Mouse (Mus musculus) ES-E14 (cell line): ENCODE data around the gene Tubb3. TPM values are rescaled to one million over a fixed set of nuclear protein-coding genes. Genes with fewer than 3 reads are reported as not detected.

Source experiments
- DNase-seq: peaks from one replicate; pipeline ENCODE4 v3.0.0-alpha.2; 2013; ENCODE audit warnings: low read depth, low spot score
- H3K27ac ChIP-seq: 2 replicates; pipeline ENCODE4 v1.5.1; 2012; ENCODE audit warnings: low read depth, mild to moderate bottlenecking, low read length, moderate library complexity, mixed read lengths; ENCODE audit not compliant: poor library complexity, insufficient read depth, severe bottlenecking
- H3K36me3 ChIP-seq: 2 replicates; pipeline ENCODE4 v1.6.1; 2012; ENCODE audit warnings: mild to moderate bottlenecking, low read length, moderate library complexity, mixed read lengths; ENCODE audit not compliant: control insufficient read depth, poor library complexity, insufficient read depth, severe bottlenecking
- H3K4me1 ChIP-seq, 2 experiments: fragments of 150-350 bp in 1 of 2; sonication (generic) in 1 of 2; 2 replicates each; pipeline ENCODE4 v1.6.1; 2012; ENCODE audit warnings: low read length in 2 of 2, mild to moderate bottlenecking in 1 of 2, mixed read lengths in 1 of 2; ENCODE audit not compliant: control insufficient read depth in 2 of 2, insufficient read depth in 2 of 2, poor library complexity in 1 of 2
- H3K4me3 ChIP-seq, 2 experiments: fragments of 150-350 bp in 1 of 2; sonication (generic) in 1 of 2; 2 replicates each; pipeline ENCODE4 v1.5.1; 2012; ENCODE audit warnings: low read length in 2 of 2, low read depth in 1 of 2, mild to moderate bottlenecking in 1 of 2, mixed read lengths in 1 of 2; ENCODE audit not compliant: insufficient read depth in 1 of 2, poor library complexity in 1 of 2, severe bottlenecking in 1 of 2
- H3K9ac ChIP-seq: 2 replicates; pipeline ENCODE4 v1.6.1; 2012; ENCODE audit warnings: low read depth, mild to moderate bottlenecking, low read length, mixed read lengths; ENCODE audit not compliant: poor library complexity, insufficient read depth, severe bottlenecking
- H3K9me3 ChIP-seq: fragments of 150-350 bp; sonication (generic); 2 replicates; pipeline ENCODE4 v1.6.1; 2012; ENCODE audit warnings: low read depth, mild to moderate bottlenecking, low read length; ENCODE audit not compliant: control insufficient read depth, insufficient read depth
- CHD2 ChIP-seq: IDR thresholded peaks from 2 replicates; pipeline ENCODE4 v1.6.1; 2014; ENCODE audit warnings: mild to moderate bottlenecking, low read depth, low read length, inconsistent platforms
- HCFC1 ChIP-seq: IDR thresholded peaks from 2 replicates; pipeline ENCODE4 v1.6.1; 2012; ENCODE audit warnings: low read length, inconsistent platforms, borderline replicate concordance; ENCODE audit not compliant: insufficient read depth
- MAFK ChIP-seq: IDR thresholded peaks from 2 replicates; pipeline ENCODE4 v1.6.1; 2014; ENCODE audit warnings: mild to moderate bottlenecking, low read depth, low read length, inconsistent platforms; ENCODE audit not compliant: insufficient read depth
- ZC3H11A ChIP-seq: IDR thresholded peaks from 2 replicates; pipeline ENCODE4 v1.6.1; 2012; ENCODE audit warnings: low read depth, mild to moderate bottlenecking, inconsistent platforms, low read length, borderline replicate concordance
- ZNF384 ChIP-seq: IDR thresholded peaks from 2 replicates; pipeline ENCODE4 v1.6.1; 2012; ENCODE audit warnings: low read depth, low read length, inconsistent platforms
- in situ Hi-C, 2 experiments: fragments of 600-800 bp; cut with MboI; formaldehyde crosslinking; loops; one replicate each; pipeline ENCODE4 v1.15.1; 2025; ENCODE audit warnings: low sequenced_read_pairs in 2 of 2, inconsistent platforms in 1 of 2; ENCODE audit not compliant: unreplicated experiment in 2 of 2
- total RNA-seq: library from RNA; depleted of rRNA; stranded (reverse); fragments of 300-350 nt; gene quantifications from 2 replicates; pipeline ENCODE4 v1.2.3, GENCODE M21; 2012

The Tubb3 gene
- total RNA-seq, 1 experiment: 117 TPM

- peaks cover 3 to 27% of the 10 kb centered on the region in 2 experiments; a peak in 3 of 4 replicates for H3K4me1 ChIP-seq
- peak; percentile 76 for DNase-seq
- peak overlapping the region; percentile 77 to 91 for H3K4me3 ChIP-seq
- TF ChIP-seq HCFC1 (no peak), ZNF384 (no peak), MAFK (no peak), CHD2 (no peak), ZC3H11A (no peak)
- in situ Hi-C loops: no loop called here
- H3K9me3 ChIP-seq: no peaks in the 10 kb centered on the region
- peak overlapping the region; percentile 23 for H3K27ac ChIP-seq
- H3K9ac ChIP-seq: peak overlapping the region; percentile 85
- H3K36me3 ChIP-seq: no peaks in the 10 kb centered on the region
Observed at GRCm38 (mm10) chr8:123442871-123443575, 31.8 kb downstream of the Tubb3 start.

- Histone ChIP-seq H3K36me3 (no peaks in the 10 kb centered on the region), H3K4me1 (peaks cover 3 to 31% of the 10 kb centered on the region in 2 experiments; a peak in 3 of 4 replicates), H3K9me3 (no peaks in the 10 kb centered on the region), H3K4me3 (peak overlapping the region; percentile 77 to 91), H3K9ac (peak overlapping the region; percentile 85), H3K27ac (peak overlapping the region; percentile 17; the same call in 1 of the 2 replicates)
- DNase-seq: no peak
- TF ChIP-seq CHD2: no peak
- TF ChIP-seq ZNF384: 0 out of 2 replicates have a peak, but pooled peaks have one; percentile 61
- in situ Hi-C loops: no loop called here
Observed at GRCm38 (mm10) chr8:123443576-123443921, 32.3 kb downstream of the Tubb3 start.

GRCm38 (mm10) chr8:123444131-123444530 is 32.9 kb downstream of the Tubb3 start:
- TF ChIP-seq ZNF384: no peak
- no peak for TF ChIP-seq CHD2
- TF ChIP-seq MAFK: no peak
- TF ChIP-seq HCFC1: no peak
- no peak for TF ChIP-seq ZC3H11A
- in situ Hi-C loops: no loop called here
- Histone ChIP-seq H3K4me1 (peaks cover 3 to 32% of the 10 kb centered on the region in 2 experiments; a peak in 3 of 4 replicates), H3K27ac (no peak overlapping the region), H3K36me3 (peaks cover 1% of the 10 kb centered on the region; the same call in 1 of the 2 replicates), H3K9ac (no peak overlapping the region), H3K9me3 (no peaks in the 10 kb centered on the region), H3K4me3 (peak overlapping the region in 1 of 2 experiments; percentile 12; a peak in 2 of 4 replicates)
- no peak for DNase-seq

- H3K9ac ChIP-seq: peak overlapping the region; percentile 56
- H3K36me3 ChIP-seq: peaks cover 8% of the 10 kb centered on the region; the same call in 1 of the 2 replicates
- H3K9me3 ChIP-seq: no peaks in the 10 kb centered on the region
- H3K27ac ChIP-seq: peak overlapping the region; percentile 74
- H3K4me3 ChIP-seq: peak overlapping the region in 1 of 2 experiments; percentile 25; a peak in 2 of 4 replicates
- TF ChIP-seq ZC3H11A (no peak), CHD2 (no peak), HCFC1 (no peak), MAFK (no peak), ZNF384 (no peak)
- DNase-seq: no peak
- in situ Hi-C loops: no loop called here
- H3K4me1 ChIP-seq: peaks cover 3 to 32% of the 10 kb centered on the region in 2 experiments; a peak in 3 of 4 replicates
Observed at GRCm38 (mm10) chr8:123445981-123446380, 34.8 kb downstream of the Tubb3 start.
